Mouse (Mus musculus) Muller cell, postnatal 12 days (primary cell): ENCODE measurements around the gene Trim10.
A peak's percentile ranks its signal among the peaks of the same experiment; 100 is the strongest.

Experiments
- DNase-seq: peaks from one replicate; pipeline ENCODE4 v3.0.0-alpha.2; 2015; ENCODE audit errors: inconsistent ontology term

Gene Trim10

GRCm38 (mm10) chr17:36909802-36910201 lies 40.4 kb downstream of the Trim10 start:
- DNase-seq = no peak

GRCm38 (mm10) chr17:36912031-36912430 lies 42.7 kb downstream of the Trim10 start:
- DNase-seq = no peak

- peak; percentile 43 for DNase-seq
Measured at GRCm38 (mm10) chr17:36914108-36914507, 44.7 kb downstream of the Trim10 start.

GRCm38 (mm10) chr17:36915076-36915475 lies 45.7 kb downstream of the Trim10 start:
- DNase-seq = peak; percentile 45

GRCm38 (mm10) chr17:36920239-36920638 lies 50.9 kb downstream of the Trim10 start:
- DNase-seq = no peak

GRCm38 (mm10) chr17:36922715-36923114 lies 53.3 kb downstream of the Trim10 start:
- no peak for DNase-seq

GRCm38 (mm10) chr17:36923491-36923890 lies 54.1 kb downstream of the Trim10 start:
- no peak for DNase-seq
